Mouse (Mus musculus) embryo, embryonic 9.5 days (tissue): Measurements from ENCODE around the gene Apba1.

Source experiments
- DNase-seq: peaks from one replicate; pipeline ENCODE4 v3.0.0-alpha.2; 2017; ENCODE audit errors: extremely low spot score

The Apba1 gene

DNA sequence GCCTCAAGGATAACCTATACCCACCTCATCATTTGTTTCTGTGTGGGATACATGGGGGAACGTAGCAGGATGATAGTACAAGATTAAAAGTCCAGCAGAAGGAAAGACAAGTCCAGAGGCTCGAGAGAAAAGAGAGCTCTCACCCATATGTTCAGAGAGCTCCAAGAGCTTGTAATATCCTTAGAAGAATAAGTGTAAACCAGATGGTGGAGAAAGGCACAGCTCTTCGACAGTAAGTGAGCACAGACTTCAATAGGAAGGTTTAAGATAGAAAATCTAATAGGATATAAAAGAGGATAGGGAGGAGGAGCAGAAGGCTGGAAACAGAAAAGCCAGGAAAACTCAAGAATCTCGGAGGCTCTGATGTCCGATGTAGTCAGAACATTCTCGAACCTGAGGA is 115.8 kb downstream of the Apba1 start:
- DNase-seq = no peak

DNA sequence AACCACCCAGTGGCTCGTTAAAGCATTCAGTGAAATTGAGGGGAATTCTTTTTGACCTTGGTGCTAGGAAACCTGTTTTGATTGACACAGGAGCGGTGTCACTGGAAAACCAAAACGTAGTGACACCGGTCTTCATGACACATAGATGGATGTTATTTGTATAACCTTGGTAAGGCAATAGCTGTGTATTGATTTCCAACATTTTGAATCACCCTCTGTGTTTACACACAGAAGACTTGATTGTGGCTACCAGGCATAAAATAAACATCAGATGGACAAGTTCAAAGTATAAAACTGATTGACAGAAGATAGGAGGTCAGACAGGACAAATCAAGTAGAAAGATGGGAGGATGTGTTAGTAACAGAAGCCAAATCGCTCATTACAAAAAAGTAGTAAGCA is 117.1 kb downstream of the Apba1 start:
- DNase-seq = no peak

DNA sequence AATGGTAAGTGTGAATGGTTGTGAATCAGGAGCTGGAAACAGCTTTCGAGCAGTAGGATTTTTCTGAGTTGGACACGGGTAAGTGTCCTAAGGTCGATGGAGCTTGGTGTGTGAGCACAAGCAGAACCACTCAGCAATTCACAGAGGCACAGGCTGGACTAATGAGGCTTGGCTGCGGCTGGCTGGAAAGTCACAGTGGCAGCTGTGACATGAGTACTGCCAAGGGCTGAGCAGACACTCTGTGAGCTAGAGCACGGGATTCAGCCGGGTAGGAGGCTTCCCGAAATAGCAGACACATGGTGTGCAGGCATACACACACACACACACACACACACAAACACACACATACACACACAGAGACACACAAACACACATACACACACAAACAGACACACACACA is 121.2 kb downstream of the Apba1 start:
- DNase-seq = no peak

- DNase-seq = no peak
Observed at GRCm38 (mm10) chr19:23886169-23886568, 127.5 kb downstream of the Apba1 start.

- DNase-seq = no peak
Observed at GRCm38 (mm10) chr19:23891421-23891820, 132.7 kb downstream of the Apba1 start.

DNA sequence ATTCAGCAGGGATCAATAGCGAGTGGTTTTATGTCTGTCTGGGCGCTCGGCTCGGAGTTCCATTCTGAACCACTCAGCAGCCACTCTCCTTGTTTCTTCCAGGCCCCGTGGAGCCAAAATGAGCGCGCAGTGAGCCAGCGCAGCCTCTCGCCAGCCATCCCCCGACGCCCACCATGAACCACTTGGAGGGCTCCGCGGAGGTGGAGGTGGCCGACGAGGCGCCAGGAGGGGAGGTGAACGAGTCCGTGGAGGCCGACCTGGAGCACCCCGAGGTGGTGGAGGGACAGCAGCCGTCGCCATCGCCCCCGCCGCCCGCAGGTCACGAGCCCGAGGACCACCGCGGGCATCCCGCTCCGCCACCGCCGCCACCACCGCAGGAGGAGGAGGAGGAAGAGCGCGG is 133.9 kb downstream of the Apba1 start:
- peak; percentile 9 for DNase-seq

- DNase-seq = peak; percentile 51
Observed at GRCm38 (mm10) chr19:23893093-23893889, 134.6 kb downstream of the Apba1 start.

- DNase-seq = no peak
Observed at GRCm38 (mm10) chr19:23893946-23894345, 135.3 kb downstream of the Apba1 start.

- DNase-seq = no peak
Observed at GRCm38 (mm10) chr19:23894822-23895221, 136.1 kb downstream of the Apba1 start.

GRCm38 (mm10) chr19:23896915-23897314 is 138.2 kb downstream of the Apba1 start:
- DNase-seq = no peak

DNA sequence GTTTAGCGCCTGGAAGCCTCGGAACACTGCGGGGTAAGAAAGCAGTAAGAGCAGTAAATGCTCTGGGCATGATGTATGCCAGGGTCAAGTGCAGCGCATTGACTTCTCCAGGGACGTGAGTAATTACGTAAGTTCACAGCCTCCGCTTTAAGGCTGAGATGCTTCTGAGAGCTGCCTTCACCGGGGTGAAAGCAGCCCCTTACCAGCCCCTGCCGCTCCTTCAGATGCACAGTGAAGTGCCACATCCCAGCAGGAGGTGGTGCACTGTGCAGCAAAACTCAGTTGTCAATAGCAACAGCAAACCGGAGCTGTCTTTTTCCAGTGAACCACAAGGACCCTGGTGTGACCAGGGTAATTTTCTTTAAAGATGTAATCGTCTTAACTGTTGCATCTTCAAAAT is 139.8 kb downstream of the Apba1 start:
- no peak for DNase-seq

DNA sequence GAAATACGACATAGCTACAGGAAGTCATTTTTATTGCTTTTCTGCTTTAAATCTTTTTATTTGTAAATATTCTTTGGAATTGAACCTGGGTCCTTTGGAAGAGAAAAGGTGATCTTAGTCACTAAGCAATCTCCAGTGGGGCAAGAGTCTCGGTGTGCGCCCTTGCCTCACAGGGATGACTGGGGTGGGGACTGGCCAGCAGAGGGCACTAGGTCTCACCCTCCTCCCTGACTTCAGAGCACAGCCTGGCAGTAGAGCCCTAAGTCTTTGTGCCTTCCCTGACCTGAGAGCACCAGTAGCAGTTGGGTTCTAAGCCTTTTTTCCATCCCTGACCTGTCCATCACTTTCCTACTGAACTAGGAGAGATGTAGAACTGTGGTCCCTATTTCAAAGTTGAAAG is 142.5 kb downstream of the Apba1 start:
- DNase-seq = peak; percentile 42

DNA sequence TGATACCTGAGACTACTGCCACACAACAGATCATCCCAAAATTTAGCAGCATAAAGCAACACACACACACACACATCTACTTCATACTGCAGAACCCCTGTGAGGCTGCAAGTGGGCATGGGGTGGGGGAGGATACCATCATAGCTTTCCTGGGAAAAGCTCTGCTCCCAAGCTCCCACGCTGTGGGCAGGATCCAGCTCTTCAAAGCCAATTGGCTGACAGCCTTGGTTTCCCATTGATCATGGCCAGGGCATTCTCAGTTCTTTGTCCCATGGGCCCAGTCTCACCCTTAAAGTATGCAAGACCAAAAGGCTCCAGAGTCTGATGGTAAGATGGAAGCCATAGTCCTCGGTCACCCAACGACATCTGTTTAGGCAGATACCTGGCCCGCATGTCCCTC is 143.1 kb downstream of the Apba1 start:
- no peak for DNase-seq

GRCm38 (mm10) chr19:23903066-23903465 is 144.4 kb downstream of the Apba1 start:
- no peak for DNase-seq

GRCm38 (mm10) chr19:23904922-23905321 is 146.2 kb downstream of the Apba1 start:
- no peak for DNase-seq

DNA sequence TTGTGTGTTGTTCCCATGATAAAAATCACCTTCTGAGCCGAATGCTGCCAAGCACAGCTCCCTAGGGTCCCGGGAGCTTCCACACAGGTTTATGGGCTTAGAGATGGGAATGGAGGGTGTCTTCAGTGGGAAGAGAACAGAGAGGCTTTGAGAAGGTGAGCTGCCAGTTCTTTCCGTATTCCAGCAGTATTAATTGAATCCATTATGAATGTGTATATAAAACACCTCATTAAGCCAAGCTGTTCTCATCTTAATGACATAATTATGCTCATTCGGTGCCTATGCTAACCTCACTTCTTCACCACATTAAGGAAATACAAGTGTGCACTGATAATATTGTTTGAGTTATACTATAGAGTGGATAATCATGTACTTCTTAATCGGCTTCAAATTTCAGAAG is 147.1 kb downstream of the Apba1 start:
- no peak for DNase-seq

GRCm38 (mm10) chr19:23910345-23910744 is 151.7 kb downstream of the Apba1 start:
- DNase-seq = no peak

DNA sequence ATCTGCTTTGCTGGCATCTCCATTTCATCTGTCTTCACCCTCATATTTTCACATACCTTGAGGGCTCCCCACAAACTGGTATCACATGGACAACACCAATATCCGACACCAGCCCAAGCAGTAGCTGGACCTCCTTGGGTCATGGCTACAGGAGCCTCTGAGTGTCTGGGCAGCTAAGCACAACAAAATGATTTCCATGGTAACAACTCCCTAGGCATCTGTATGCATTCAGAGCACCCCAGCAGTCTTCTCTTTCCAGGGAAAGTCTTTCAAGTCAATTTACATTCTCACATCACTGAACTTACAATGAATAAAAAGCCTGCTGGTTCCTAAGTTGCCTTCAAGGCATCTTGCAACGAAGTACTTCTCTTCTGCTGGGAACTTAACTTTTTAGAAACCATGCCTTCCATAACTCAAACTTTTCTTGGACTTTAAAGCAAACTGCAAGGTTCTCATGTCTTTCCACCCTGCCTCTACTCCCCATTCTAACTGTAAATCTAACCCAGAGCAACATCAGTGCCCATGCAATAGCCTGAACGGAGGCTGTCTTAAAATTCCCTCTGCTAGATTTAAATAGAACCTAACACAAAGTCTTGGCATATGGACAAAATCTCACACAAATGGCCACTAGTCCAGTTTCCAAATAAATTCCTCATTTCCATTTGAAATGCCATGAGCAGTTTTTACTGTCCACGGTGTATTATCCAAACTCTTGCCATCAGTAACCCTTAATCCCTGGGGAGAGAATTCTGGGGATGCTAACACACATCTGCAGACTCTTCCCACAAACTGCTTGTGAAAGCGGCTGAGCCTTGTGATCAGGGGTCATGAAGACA is 160.9 kb downstream of the Apba1 start:
- peak; percentile 8 for DNase-seq

GRCm38 (mm10) chr19:23920220-23920544 is 161.5 kb downstream of the Apba1 start:
- DNase-seq = no peak

DNA sequence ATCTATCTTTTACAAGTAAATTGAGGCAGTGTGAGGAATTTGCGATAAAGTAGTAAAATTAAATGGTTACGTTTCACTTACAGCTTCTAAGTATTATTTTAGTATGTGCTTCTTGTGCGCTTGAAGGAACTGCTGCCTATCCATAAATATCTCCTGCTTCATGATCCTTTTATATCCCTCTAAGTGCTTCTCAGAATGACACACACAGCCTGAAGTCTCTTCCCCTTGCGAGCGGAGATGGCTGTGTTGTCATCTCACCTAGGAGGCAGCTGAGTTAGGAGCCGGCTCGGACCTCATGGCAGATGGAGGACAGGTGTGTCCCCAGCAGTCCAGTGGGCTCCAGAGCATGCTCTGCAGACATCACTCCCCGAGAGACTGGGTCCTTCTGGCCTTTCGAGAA is 163.9 kb downstream of the Apba1 start:
- no peak for DNase-seq

GRCm38 (mm10) chr19:23924057-23924456 is 165.4 kb downstream of the Apba1 start:
- DNase-seq = no peak

- DNase-seq = no peak
Observed at GRCm38 (mm10) chr19:23924791-23925190, 166.1 kb downstream of the Apba1 start.

- no peak for DNase-seq
Observed at GRCm38 (mm10) chr19:23925541-23925940, 166.9 kb downstream of the Apba1 start.
